Mouse (Mus musculus) liver, embryonic 12.5 days (tissue): ENCODE data around the gene Rpp14. TPM values are rescaled to one million over a fixed set of nuclear protein-coding genes. Genes with fewer than 3 reads are reported as not detected.
A peak's percentile ranks its signal among the peaks of the same experiment; 100 is the strongest.

Experiments
- ATAC-seq: fragments of 200-750 bp; cut with Nextera tagmentation; 2 replicates; pipeline ENCODE4 v1.8.0; 2017; ENCODE audit warnings: moderate number of reproducible peaks, mild to moderate bottlenecking, moderate library complexity
- H3K27ac ChIP-seq: fragments of 300-500 bp; sonication (generic); 2 replicates; pipeline ENCODE4 v1.5.1; 2016; ENCODE audit warnings: mild to moderate bottlenecking
- H3K27me3 ChIP-seq: fragments of 300-500 bp; sonication (generic); replicated peaks from 2 replicates; pipeline ENCODE4 v1.6.1; 2016; ENCODE audit warnings: mild to moderate bottlenecking, moderate library complexity
- H3K36me3 ChIP-seq: fragments of 300-500 bp; sonication (generic); 2 replicates; pipeline ENCODE4 v1.6.1; 2016; ENCODE audit warnings: mild to moderate bottlenecking, moderate library complexity
- H3K4me1 ChIP-seq: fragments of 300-500 bp; sonication (generic); 2 replicates; pipeline ENCODE4 v1.6.1; 2016
- H3K4me2 ChIP-seq: fragments of 300-500 bp; sonication (generic); 2 replicates; pipeline ENCODE4 v1.6.1; 2016; ENCODE audit warnings: mild to moderate bottlenecking, moderate library complexity
- H3K4me3 ChIP-seq: fragments of 300-500 bp; sonication (generic); 2 replicates; pipeline ENCODE4 v1.5.1; 2016; ENCODE audit warnings: mild to moderate bottlenecking, moderate library complexity
- H3K9ac ChIP-seq: fragments of 300-500 bp; sonication (generic); 2 replicates; pipeline ENCODE4 v1.6.1; 2016; ENCODE audit warnings: mild to moderate bottlenecking, moderate library complexity
- H3K9me3 ChIP-seq: fragments of 300-500 bp; sonication (generic); replicated peaks from 2 replicates; pipeline ENCODE4 v1.6.1; 2016; ENCODE audit warnings: mild to moderate bottlenecking, moderate library complexity
- WGBS: fragments of 180-500 bp; shearing (Covaris S2); methylation state at CpG from one replicate; pipeline ENCODE4 v1.1.7; 2016; ENCODE audit not compliant: insufficient replicate concordance; 5-methylcytosine and 5-hydroxymethylcytosine counted together
- polyA plus RNA-seq: library from polyadenylated mRNA; unstranded; fragments of >200 nt; fragmentation: Nextera tagmentation; extraction: Ambion mirVana; gene quantifications from 2 replicates; pipeline ENCODE4 v1.2.1, GENCODE M21; 2016

Gene Rpp14
- polyA plus RNA-seq, 1 experiment from 2014 or later: 41.7 TPM

GRCm38 (mm10) chr14:8062537-8063301 is 17.4 kb upstream of the Rpp14 start:
- Histone ChIP-seq H3K4me1 (peaks cover 34% of the 10 kb centered on the region), H3K4me2 (no peak overlapping the region), H3K36me3 (no peaks in the 10 kb centered on the region), H3K27ac (no peak overlapping the region), H3K9ac (no peak overlapping the region), H3K27me3 (no peaks in the 10 kb centered on the region), H3K9me3 (no peaks in the 10 kb centered on the region), H3K4me3 (no peak overlapping the region)
- no peak for ATAC-seq
- 64% methylated on average over 3 of the region's 3 CpGs for WGBS

- Histone ChIP-seq H3K4me2 (no peak overlapping the region; the same call in 1 of the 2 replicates), H3K4me3 (no peak overlapping the region), H3K27ac (no peak overlapping the region), H3K27me3 (no peaks in the 10 kb centered on the region), H3K4me1 (peaks cover 34% of the 10 kb centered on the region), H3K36me3 (no peaks in the 10 kb centered on the region), H3K9me3 (no peaks in the 10 kb centered on the region), H3K9ac (no peak overlapping the region)
- 39% methylated on average over 8 of the region's 8 CpGs for WGBS
- ATAC-seq: peak; percentile 88
Observed at GRCm38 (mm10) chr14:8063835-8064785, 16.1 kb upstream of the Rpp14 start.

- Histone ChIP-seq H3K4me2 (peak overlapping the region; percentile 92), H3K36me3 (peaks cover 36% of the 10 kb centered on the region), H3K9me3 (no peaks in the 10 kb centered on the region), H3K9ac (peak overlapping the region; percentile 81), H3K27ac (peak overlapping the region; percentile 89), H3K4me1 (peaks cover 26% of the 10 kb centered on the region), H3K27me3 (no peaks in the 10 kb centered on the region), H3K4me3 (peak overlapping the region; percentile 72)
- WGBS: 6% methylated on average over 11 of the region's 11 CpGs
- peak; percentile 55 for ATAC-seq
Observed at GRCm38 (mm10) chr14:8080718-8081117, 551 bp downstream of the Rpp14 start.

GRCm38 (mm10) chr14:8082949-8083348 is 2.8 kb downstream of the Rpp14 start:
- 90% methylated on average over 1 of the region's 1 CpGs for WGBS
- peaks cover 26% of the 10 kb centered on the region for H3K4me1 ChIP-seq
- no peak overlapping the region for H3K4me2 ChIP-seq
- no peaks in the 10 kb centered on the region for H3K27me3 ChIP-seq
- H3K9ac ChIP-seq: no peak overlapping the region
- ATAC-seq: no peak
- no peak overlapping the region for H3K4me3 ChIP-seq
- no peaks in the 10 kb centered on the region for H3K9me3 ChIP-seq
- H3K27ac ChIP-seq: no peak overlapping the region
- peaks cover 58% of the 10 kb centered on the region for H3K36me3 ChIP-seq

- ATAC-seq: no peak
- WGBS: 80% methylated on average over 2 of the region's 2 CpGs
- peaks cover 9% of the 10 kb centered on the region for H3K4me1 ChIP-seq
Observed at GRCm38 (mm10) chr14:8089016-8089415, 8.8 kb downstream of the Rpp14 start.

GRCm38 (mm10) chr14:8092573-8092972 is 12.4 kb downstream of the Rpp14 start:
- Histone ChIP-seq H3K4me3 (no peak overlapping the region), H3K4me1 (peaks cover 20% of the 10 kb centered on the region), H3K36me3 (peaks cover 37% of the 10 kb centered on the region), H3K4me2 (no peak overlapping the region), H3K27me3 (no peaks in the 10 kb centered on the region), H3K9ac (no peak overlapping the region), H3K9me3 (no peaks in the 10 kb centered on the region), H3K27ac (no peak overlapping the region)
- 87% methylated on average over 2 of the region's 2 CpGs for WGBS
- no peak for ATAC-seq

More at GRCm38 (mm10) chr14:8089016-8089415, 8.8 kb downstream of the Rpp14 start:
- Histone ChIP-seq H3K27ac (no peak overlapping the region), H3K4me2 (no peak overlapping the region), H3K9ac (no peak overlapping the region), H3K27me3 (no peaks in the 10 kb centered on the region), H3K9me3 (no peaks in the 10 kb centered on the region), H3K4me3 (no peak overlapping the region), H3K36me3 (peaks cover 73% of the 10 kb centered on the region)

GRCm38 (mm10) chr14:8093427-8093826 is 13.3 kb downstream of the Rpp14 start:
- no peak overlapping the region for H3K9ac ChIP-seq
- H3K36me3 ChIP-seq: peaks cover 31% of the 10 kb centered on the region
- no peak overlapping the region for H3K27ac ChIP-seq
- H3K9me3 ChIP-seq: no peaks in the 10 kb centered on the region
- no peak overlapping the region for H3K4me3 ChIP-seq
- no peaks in the 10 kb centered on the region for H3K27me3 ChIP-seq
- no peak overlapping the region for H3K4me2 ChIP-seq
- WGBS: 41% methylated on average over 5 of the region's 5 CpGs
- no peak for ATAC-seq
- peaks cover 24% of the 10 kb centered on the region for H3K4me1 ChIP-seq

- ATAC-seq: no peak
- Histone ChIP-seq H3K9ac (no peak overlapping the region), H3K36me3 (peaks cover 15% of the 10 kb centered on the region), H3K27me3 (no peaks in the 10 kb centered on the region), H3K4me3 (no peak overlapping the region), H3K4me1 (peaks cover 36% of the 10 kb centered on the region), H3K9me3 (no peaks in the 10 kb centered on the region), H3K4me2 (no peak overlapping the region), H3K27ac (no peak overlapping the region)
- 47% methylated on average over 3 of the region's 3 CpGs for WGBS
Observed at GRCm38 (mm10) chr14:8094931-8095561, 14.9 kb downstream of the Rpp14 start.

GRCm38 (mm10) chr14:8095562-8095950 is 15.4 kb downstream of the Rpp14 start:
- Histone ChIP-seq H3K4me3 (no peak overlapping the region), H3K27me3 (no peaks in the 10 kb centered on the region), H3K9me3 (no peaks in the 10 kb centered on the region), H3K36me3 (peaks cover 10% of the 10 kb centered on the region), H3K9ac (no peak overlapping the region), H3K27ac (no peak overlapping the region), H3K4me2 (0 out of 2 replicates have a peak overlapping the region, but pooled peaks have one; percentile 1), H3K4me1 (peaks cover 41% of the 10 kb centered on the region)
- 39% methylated on average over 7 of the region's 7 CpGs for WGBS
- no peak for ATAC-seq

GRCm38 (mm10) chr14:8097978-8098686 is 18.0 kb downstream of the Rpp14 start, which contains the start of gene Pxk:
TSS of gene Pxk (plus strand) at chr14:8098211.
- Histone ChIP-seq H3K27ac (peak within 1 kb of the TSS; percentile 66), H3K9ac (peak within 1 kb of the TSS; percentile 82), H3K4me1 (peaks cover 43% of the 10 kb centered on the region), H3K9me3 (no peaks in the 10 kb centered on the region), H3K4me2 (peak within 1 kb of the TSS; percentile 87), H3K4me3 (peak within 1 kb of the TSS; percentile 87), H3K36me3 (no peaks in the 10 kb centered on the region), H3K27me3 (no peaks in the 10 kb centered on the region)
- WGBS: under 1% methylated on average over 55 of the region's 89 CpGs
- peak; percentile 96 for ATAC-seq

- H3K4me1 ChIP-seq: peaks cover 38% of the 10 kb centered on the region
- H3K36me3 ChIP-seq: no peaks in the 10 kb centered on the region
- 4% methylated on average over 5 of the region's 5 CpGs for WGBS
- peak overlapping the region; percentile 66 for H3K27ac ChIP-seq
- no peak for ATAC-seq
- no peaks in the 10 kb centered on the region for H3K9me3 ChIP-seq
- H3K27me3 ChIP-seq: no peaks in the 10 kb centered on the region
- H3K4me2 ChIP-seq: peak overlapping the region; percentile 87
- peak overlapping the region; percentile 82 for H3K9ac ChIP-seq
- peak overlapping the region; percentile 87 for H3K4me3 ChIP-seq
Observed at GRCm38 (mm10) chr14:8098687-8098995, 18.5 kb downstream of the Rpp14 start.
